Mouse (Mus musculus) gastrocnemius, adult 8-10 months (tissue): ENCODE data around the gene Dvl2. TPM values are rescaled to one million over a fixed set of nuclear protein-coding genes. Genes with fewer than 3 reads are reported as not detected.

ENCODE experiments used
- microRNA-seq: library from miRNA; unstranded; fragments of <30 nt; microRNA quantifications from one replicate; pipeline ENCODE4 v1.2.0, GENCODE M21; 2022
- total RNA-seq, 4 experiments: library from RNA; stranded (reverse); gene quantifications; 2 replicates each; pipeline ENCODE4 v1.2.4; 2022

Dvl2 gene
- total RNA-seq, 4 experiments from 2014 or later, result 3.8 to 5.2 (median 4.5) TPM

Small RNA genes within 50 kb of the gene (microRNA-seq; reads per million reads assigned to microRNA genes)
- gene Gm44349 (not detected), gene Mir324 (713 reads per million, percentile 75 among the genes with 10 or more reads in this experiment)

Other genes with a start within 250 kb of the Dvl2 start
- gene Polr2a, start 242.0 kb upstream of the Dvl2 start, total RNA-seq, result 10 to 100 TPM; 27.8 to 38.4 (median 35.3) TPM
- not detected for gene Slc35g3, start 238.6 kb upstream of the Dvl2 start, total RNA-seq
- 10 to 100 TPM; 35.6 to 40.3 (median 38.5) TPM for gene Zbtb4, start 234.7 kb upstream of the Dvl2 start, total RNA-seq
- 10 to 100 TPM; 25.2 to 33.8 (median 28.9) TPM for gene Chrnb1, start 204.7 kb upstream of the Dvl2 start, total RNA-seq
- gene Fgf11, start 198.7 kb upstream of the Dvl2 start, total RNA-seq, result 1 to 10 TPM; 2.5 to 5.8 (median 4.0) TPM
- gene Tmem102, start 195.0 kb upstream of the Dvl2 start, total RNA-seq, result under 1 TPM; 0.17 to 0.31 (median 0.24) TPM
- gene Gm39566, start 185.3 kb upstream of the Dvl2 start, total RNA-seq, result not detected
- not detected for gene Spem2, start 182.1 kb upstream of the Dvl2 start, total RNA-seq
- gene Spem1, start 178.4 kb upstream of the Dvl2 start, total RNA-seq, result not detected
- 1 to 10 TPM; 1.3 to 2.4 (median 1.7) TPM for gene Nlgn2, start 162.8 kb upstream of the Dvl2 start, total RNA-seq
- gene Tmem256, start 162.1 kb upstream of the Dvl2 start, total RNA-seq, result 100 to 1,000 TPM; 143 to 214 (median 181) TPM
- gene Plscr3, start 154.2 kb upstream of the Dvl2 start, total RNA-seq, result 10 to 100 TPM in 2 of 4 experiments, 1 to 10 TPM in 2; 8.7 to 10.6 (median 9.4) TPM
- gene Tnk1, start 141.9 kb upstream of the Dvl2 start, total RNA-seq, result under 1 TPM in 1 of 4 experiments, not detected in 3; 0.31 TPM
- not detected for gene Tmem95, start 122.6 kb upstream of the Dvl2 start, total RNA-seq
- 1 to 10 TPM in 2 of 4 experiments, under 1 TPM in 2; 0.97 to 1.3 (median 1.1) TPM for gene Kctd11, start 119.2 kb upstream of the Dvl2 start, total RNA-seq
- gene Acap1, start 105.1 kb upstream of the Dvl2 start, total RNA-seq, result under 1 TPM in 3 of 4 experiments, not detected in 1; 0.15 to 0.21 (median 0.19) TPM
- 1 to 10 TPM in 1 of 4 experiments, under 1 TPM in 3; 0.22 to 1.1 (median 0.57) TPM for gene 2810408A11Rik, start 99.6 kb upstream of the Dvl2 start, total RNA-seq
- gene Neurl4, start 99.5 kb upstream of the Dvl2 start, total RNA-seq, result 10 to 100 TPM; 21.6 to 31.3 (median 25.5) TPM
- 10 to 100 TPM; 38.6 to 53.2 (median 50.3) TPM for gene Gps2, start 86.7 kb upstream of the Dvl2 start, total RNA-seq
- 100 to 1,000 TPM; 443 to 477 (median 467) TPM for gene Eif5a, start 78.6 kb upstream of the Dvl2 start, total RNA-seq
- gene Ybx2, start 64.8 kb upstream of the Dvl2 start, total RNA-seq, result 10 to 100 TPM in 1 of 4 experiments, 1 to 10 TPM in 3; 8.5 to 11.4 (median 9.2) TPM
- 100 to 1,000 TPM; 397 to 490 (median 424) TPM for gene Slc2a4, start 52.4 kb upstream of the Dvl2 start, total RNA-seq
- gene Cldn7, start 35.8 kb upstream of the Dvl2 start, total RNA-seq, result not detected
- gene Ctdnep1, start 19.4 kb upstream of the Dvl2 start, total RNA-seq, result 100 to 1,000 TPM; 266 to 308 (median 283) TPM
- 10 to 100 TPM; 38.8 to 40.8 (median 39.4) TPM for gene Elp5, start 18.1 kb upstream of the Dvl2 start, total RNA-seq
- gene Gabarap, start 9.5 kb upstream of the Dvl2 start, total RNA-seq, result 100 to 1,000 TPM; 186 to 216 (median 214) TPM
- 10 to 100 TPM; 20.5 to 28.5 (median 23.0) TPM for gene Phf23, start 4.8 kb upstream of the Dvl2 start, total RNA-seq
- gene Acadvl, start 14.8 kb downstream of the Dvl2 start, total RNA-seq, result 100 to 1,000 TPM; 288 to 338 (median 299) TPM
- gene Dlg4, start 16.3 kb downstream of the Dvl2 start, total RNA-seq, result 1 to 10 TPM; 3.3 to 6.9 (median 4.2) TPM
- not detected for gene Asgr1, start 53.5 kb downstream of the Dvl2 start, total RNA-seq
- not detected for gene Asgr2, start 92.0 kb downstream of the Dvl2 start, total RNA-seq
- gene Mgl2, start 129.7 kb downstream of the Dvl2 start, total RNA-seq, result 1 to 10 TPM in 2 of 4 experiments, under 1 TPM in 2; 0.60 to 2.0 (median 0.94) TPM
- 1 to 10 TPM; 1.6 to 3.6 (median 2.8) TPM for gene Clec10a, start 155.6 kb downstream of the Dvl2 start, total RNA-seq
- gene Slc16a11, start 212.2 kb downstream of the Dvl2 start, total RNA-seq, result under 1 TPM in 2 of 4 experiments, not detected in 2; 0.27 to 0.46 TPM
- under 1 TPM; 0.13 to 0.89 (median 0.35) TPM for gene Slc16a13, start 220.5 kb downstream of the Dvl2 start, total RNA-seq
- gene Bcl6b, start 229.2 kb downstream of the Dvl2 start, total RNA-seq, result 1 to 10 TPM; 1.2 to 3.9 (median 2.3) TPM
- 10 to 100 TPM; 29.8 to 36.3 (median 35.5) TPM for gene 0610010K14Rik, start 237.3 kb downstream of the Dvl2 start, total RNA-seq
- gene Gm21988, start 239.2 kb downstream of the Dvl2 start, total RNA-seq, result 1 to 10 TPM; 1.6 to 3.3 (median 3.0) TPM
- 100 to 1,000 TPM in 3 of 4 experiments, 10 to 100 TPM in 1; 92.8 to 127 (median 113) TPM for gene Rnasek, start 239.2 kb downstream of the Dvl2 start, total RNA-seq